Mouse (Mus musculus) cortical plate, adult 2 months (tissue): ENCODE results near the gene Prrg1.

Source experiments
- CTCF ChIP-seq: fragments of 200-500 bp; IDR thresholded peaks from 2 replicates; pipeline ENCODE4 v1.5.1; 2011; ENCODE audit warnings: mild to moderate bottlenecking, control low read depth, low read length; ENCODE audit not compliant: insufficient read depth; ENCODE audit errors: extremely low read depth
- POLR2A ChIP-seq: fragments of 200-500 bp; IDR thresholded peaks from 2 replicates; pipeline ENCODE4 v1.6.1; 2011; ENCODE audit warnings: mild to moderate bottlenecking, low read length, control low read depth; ENCODE audit not compliant: insufficient read depth; ENCODE audit errors: extremely low read depth

DNA sequence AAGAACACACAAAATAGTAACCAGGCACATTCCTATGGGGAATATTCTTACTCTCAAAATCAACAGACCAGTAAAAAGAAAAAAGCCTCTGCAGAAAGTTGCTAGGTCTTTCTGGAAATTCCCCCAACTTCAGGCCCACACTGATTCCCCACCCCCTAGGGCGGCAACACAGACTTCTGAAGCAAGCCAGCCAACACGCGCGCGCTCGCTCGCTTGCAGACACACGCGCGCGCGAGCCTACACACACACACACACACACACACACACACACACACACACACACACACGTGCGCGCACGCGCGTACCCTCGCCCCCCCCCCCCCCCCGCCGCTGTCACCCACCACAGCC lies 868 bp downstream of the Prrg1 start:
- TF ChIP-seq POLR2A: no peak
- TF ChIP-seq CTCF: no peak
